Comparison of ENCODE assay signal across 26 mouse cellular contexts in genomic region chr1:34111954-34112353, GRCm38 (mm10).
DNase-seq lines count a peak whose midpoint lies in the region; ATAC-seq and TF ChIP-seq lines count a peak whose summit lies in the region.
"Had no signal": no experiment of that assay in that cellular context is flagged by ENCODE, and none has a peak within 500 bp of the region (broad histone marks: within the 10 kb centered on the region; RNA-seq: fewer than 3 reads in every experiment).

No protein-coding gene starts in this region.

- in situ Hi-C loops in Patski (cut with MboI; ENCODE audit: low pct_unique_long_range_greater_than_20kb) = no loop called here

- POLR2A ChIA-PET in Patski (lab: Charles Lee) = interaction anchor here (1.3 kb wide), 1 partner anchor 9 kb away, joined by 3 read pairs; no protein-coding TSS in a partner anchor

- intact Hi-C loops in gastrocnemius, postnatal 36 days (cut with DNase I) = no loop called here

- TF ChIP-seq POLR2A in embryonic fibroblast, embryonic 13.5 days (IDR thresholded peaks at IDR 0.05; ENCODE audit: low read depth, low read length) = no peak

- peak overlapping the region; percentile 28; the same call in 1 of the 2 replicates for H3K27ac ChIP-seq in embryonic fibroblast, embryonic 13.5 days (ENCODE audit: insufficient read depth, low read length)
- H3K27ac ChIP-seq: embryonic facial prominence, embryonic 10.5 days; embryonic facial prominence, embryonic 12.5 days; forebrain, embryonic 10.5 days; forebrain, embryonic 12.5 days had no signal

- ATAC-seq in Patski = peak; percentile 46
- ATAC-seq: CD4-positive, CD25-positive, alpha-beta regulatory T cell, adult 4 months; forebrain, embryonic 14.5 days; forebrain, embryonic 16.5 days had no signal

- peaks cover 17% of the 10 kb centered on the region for H3K4me1 ChIP-seq in embryonic fibroblast, embryonic 13.5 days (ENCODE audit: control insufficient read depth, insufficient read depth, low read length)

- no peak overlapping the region for H3K4me3 ChIP-seq in embryonic fibroblast, embryonic 13.5 days (ENCODE audit: insufficient read depth, low read length)
- H3K4me3 ChIP-seq: embryonic facial prominence, embryonic 10.5 days; embryonic facial prominence, embryonic 12.5 days; erythroblast, embryonic 14.5 days; forebrain, embryonic 10.5 days; forebrain, embryonic 12.5 days had no signal

- CTCF ChIA-PET in Patski (lab: Charles Lee) = interaction anchor here (0.7 to 1.2 kb wide), 3 partner anchors 46 to 63 kb away, joined by 3 to 4 read pairs (median 3); no protein-coding TSS in a partner anchor

- peak; percentile 54 for DNase-seq in 3134 (ENCODE audit: extremely low read depth, insufficient read length, low spot score)
- peak; percentile 51 for DNase-seq in Muller cell, postnatal 12 days (ENCODE audit: inconsistent ontology term)
- DNase-seq in Patski (ENCODE audit: low read depth, low spot score) = no peak
- DNase-seq in spleen, postnatal 14 days (ENCODE audit: low spot score in 2 of 2) = no peak
- DNase-seq in layer of hippocampus, postnatal 25 days (ENCODE audit: extremely low spot score in 1 of 2, low spot score in 1 of 2) = no peak
- DNase-seq in layer of hippocampus, postnatal 14 days (ENCODE audit: low spot score in 2 of 2) = no peak
- no peak for DNase-seq in gastrocnemius, postnatal 36 days
- DNase-seq: adrenal gland, adult 2 months; adrenal gland, postnatal 10 days; adrenal gland, postnatal 25 days; B cell, adult 2 months; cerebellum, adult 11-12 months; cerebellum, adult 2 months; cerebellum, adult 9-10 months; cerebellum, postnatal 10 days; cerebellum, postnatal 25 days had no signal

- no peaks in the 10 kb centered on the region for H3K27me3 ChIP-seq in Patski
- H3K27me3 ChIP-seq: CH12.LX; embryonic facial prominence, embryonic 12.5 days; forebrain, embryonic 12.5 days had no signal

- TF ChIP-seq CTCF in Patski (IDR thresholded peaks at IDR 0.05) = no peak
- no peak for TF ChIP-seq CTCF in embryonic fibroblast, embryonic 13.5 days (IDR thresholded peaks at IDR 0.05; ENCODE audit: borderline replicate concordance, insufficient read depth, low read length)

Comparison
In these comparisons a context has a peak if more than half of its experiments do, and no peak if none do; other contexts are left out.
1. DNase-seq: peak in 3134 (single experiment) and Muller cell, postnatal 12 days (single experiment); none in Patski (single experiment), spleen, postnatal 14 days (0 of 2), layer of hippocampus, postnatal 25 days (0 of 2), layer of hippocampus, postnatal 14 days (0 of 2) and gastrocnemius, postnatal 36 days (0 of 2).